Mouse (Mus musculus) myocyte (in vitro differentiated cells): ENCODE results near the gene Keg1.

ENCODE experiments used
- CEBPB ChIP-seq: IDR thresholded peaks from 2 replicates; pipeline ENCODE4 v1.6.1; 2011; ENCODE audit warnings: mild to moderate bottlenecking, moderate library complexity; ENCODE audit not compliant: poor library complexity, insufficient read depth, severe bottlenecking
- E2F4 ChIP-seq: IDR thresholded peaks from one replicate; pipeline ENCODE4 v1.6.1; 2011; ENCODE audit warnings: mild to moderate bottlenecking, control low read depth, moderate library complexity; ENCODE audit not compliant: insufficient read depth
- MAX ChIP-seq: IDR thresholded peaks from one replicate; pipeline ENCODE4 v1.6.1; 2011; ENCODE audit warnings: low read depth, mild to moderate bottlenecking, control low read depth
- POLR2A ChIP-seq: IDR thresholded peaks from one replicate; pipeline ENCODE4 v1.6.1; 2011; ENCODE audit warnings: low read depth, mild to moderate bottlenecking, control low read depth, moderate library complexity; ENCODE audit not compliant: insufficient read length
- TCF12 ChIP-seq: IDR thresholded peaks from one replicate; pipeline ENCODE4 v1.6.1; 2011; ENCODE audit warnings: mild to moderate bottlenecking, control low read depth; ENCODE audit not compliant: poor library complexity, insufficient read depth, severe bottlenecking
- TCF3 ChIP-seq: IDR thresholded peaks from one replicate; pipeline ENCODE4 v1.6.1; 2011; ENCODE audit warnings: low read depth, control low read depth; ENCODE audit not compliant: insufficient read length
- USF1 ChIP-seq: IDR thresholded peaks from one replicate; pipeline ENCODE4 v1.6.1; 2011; ENCODE audit warnings: low read depth, mild to moderate bottlenecking, control low read depth, moderate library complexity

DNA sequence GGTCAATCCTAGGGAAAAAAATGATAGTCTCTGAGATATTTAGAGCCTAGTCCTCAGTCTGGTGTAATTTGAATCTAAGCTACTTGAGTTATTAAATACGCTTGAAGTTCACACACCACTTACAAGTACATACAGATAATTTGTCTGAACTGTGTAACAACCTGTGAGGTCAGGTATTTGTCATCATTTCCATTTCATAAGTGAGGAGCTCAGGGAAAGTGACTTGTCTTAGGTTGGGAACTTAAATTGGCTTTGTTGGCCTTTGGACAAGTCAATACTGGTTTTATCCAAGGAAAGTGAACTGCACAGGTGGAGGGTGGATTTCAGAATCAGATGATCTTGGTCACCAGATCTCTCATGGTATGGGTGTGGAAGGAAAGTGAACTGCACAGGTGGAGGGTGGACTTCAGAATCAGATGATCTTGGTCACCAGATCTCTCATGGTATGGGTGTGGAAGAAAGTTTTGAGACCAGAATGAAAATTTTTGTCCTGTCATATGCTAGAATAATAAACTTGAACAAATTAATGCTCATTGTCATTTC lies 63.4 kb downstream of the Keg1 start:
- no peak for TF ChIP-seq POLR2A
- TF ChIP-seq TCF3 = no peak
- no peak for TF ChIP-seq MAX
- no peak for TF ChIP-seq USF1
- TF ChIP-seq CEBPB = no peak
- TF ChIP-seq E2F4 = no peak
- no peak for TF ChIP-seq TCF12
